Mouse (Mus musculus): ENCODE results near the gene Rtn2.
A peak's percentile ranks its signal among the peaks of the same experiment; 100 is the strongest.

The Rtn2 gene

GRCm38 (mm10) chr7:19269721-19270441 lies 12.5 kb upstream of the Rtn2 start:
- DNase-seq = peak; percentile 40

GRCm38 (mm10) chr7:19270509-19271237 lies 11.8 kb upstream of the Rtn2 start:
- peak; percentile 62 for DNase-seq

GRCm38 (mm10) chr7:19271238-19272172 lies 10.9 kb upstream of the Rtn2 start, which contains the start of gene Vasp:
Gene Vasp, minus strand, starts transcription at chr7:19271817.
- peak; percentile 87 for DNase-seq

GRCm38 (mm10) chr7:19272173-19272764 lies 10.2 kb upstream of the Rtn2 start:
- peak; percentile 94 for DNase-seq

- DNase-seq = no peak
Observed at GRCm38 (mm10) chr7:19276253-19276652, 6.2 kb upstream of the Rtn2 start.

GRCm38 (mm10) chr7:19279052-19279451 lies 3.4 kb upstream of the Rtn2 start:
- no peak for DNase-seq

GRCm38 (mm10) chr7:19279581-19280114 lies 2.8 kb upstream of the Rtn2 start, which contains the start of gene Ppm1n:
Gene Ppm1n, minus strand, starts transcription at chr7:19280064.
- DNase-seq = peak; percentile 50

- DNase-seq = peak; percentile 49
Observed at GRCm38 (mm10) chr7:19281680-19282304, 632 bp upstream of the Rtn2 start.

- DNase-seq = peak; percentile 59
Observed at GRCm38 (mm10) chr7:19282791-19283405, 474 bp downstream of the Rtn2 start.

- no peak for DNase-seq
Observed at GRCm38 (mm10) chr7:19283406-19283804, 981 bp downstream of the Rtn2 start.

GRCm38 (mm10) chr7:19284763-19285162 lies 2.3 kb downstream of the Rtn2 start:
- peak; percentile 70 for DNase-seq

GRCm38 (mm10) chr7:19290969-19291596 lies 8.7 kb downstream of the Rtn2 start:
- peak; percentile 41 for DNase-seq

GRCm38 (mm10) chr7:19295503-19296185 lies 13.2 kb downstream of the Rtn2 start:
- DNase-seq = peak; percentile 97

GRCm38 (mm10) chr7:19297034-19297433 lies 14.6 kb downstream of the Rtn2 start:
- DNase-seq = no peak

GRCm38 (mm10) chr7:19297794-19298193 lies 15.4 kb downstream of the Rtn2 start:
- no peak for DNase-seq

- no peak for DNase-seq
Observed at GRCm38 (mm10) chr7:19299194-19299593, 16.8 kb downstream of the Rtn2 start.

- DNase-seq = peak; percentile 87
Observed at GRCm38 (mm10) chr7:19300501-19301421, 18.3 kb downstream of the Rtn2 start.

GRCm38 (mm10) chr7:19301461-19302263 lies 19.2 kb downstream of the Rtn2 start:
- DNase-seq = no peak

Measured in thymus, postnatal 14 days (tissue).